Mouse (Mus musculus): ENCODE results near the gene Ugdh. TPM values are rescaled to one million over a fixed set of nuclear protein-coding genes. Genes with fewer than 3 reads are reported as not detected.

The Ugdh gene
- total and polyA plus RNA-seq, 2 experiments from 2014 or later: 17.4 to 28.7 TPM

DNA sequence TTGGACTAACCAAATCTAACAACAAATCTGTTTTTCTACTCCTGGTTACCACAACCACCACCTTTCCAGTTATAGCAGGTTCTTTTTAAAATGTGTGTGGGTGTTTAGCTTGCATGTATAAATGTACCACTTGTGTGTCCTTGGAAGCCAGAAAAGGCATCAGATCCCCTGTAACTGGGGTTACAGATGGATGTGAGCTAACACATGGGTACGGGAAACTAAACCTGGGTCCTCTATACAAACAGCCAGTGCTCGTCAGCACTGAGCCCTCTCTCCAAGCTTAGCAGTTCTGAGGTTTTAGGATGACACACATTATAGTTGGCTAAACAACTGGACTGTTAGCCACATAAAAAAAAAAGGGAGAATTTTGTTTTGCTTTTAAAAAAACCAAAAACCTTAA lies 50.0 kb downstream of the Ugdh start:
- Histone ChIP-seq H3K4me3 (ENCODE audit: low read depth, low read length) (no peak overlapping the region), H3K36me3 (ENCODE audit: insufficient read depth, low read length) (peaks cover 13% of the 10 kb centered on the region), H3K27me3 (ENCODE audit: insufficient read depth, low read length) (no peaks in the 10 kb centered on the region), H3K9me3 (ENCODE audit: low read length) (no peaks in the 10 kb centered on the region), H3K27ac (ENCODE audit: low read depth, low read length) (no peak overlapping the region), H3K4me2 (ENCODE audit: low read depth, low read length, poor library complexity, severe bottlenecking) (no peak overlapping the region), H3K9ac (replicated peaks; ENCODE audit: low read length, poor library complexity, severe bottlenecking) (no peak overlapping the region), H3K4me1 (ENCODE audit: insufficient read depth, low read length) (no peaks in the 10 kb centered on the region)
- TF ChIP-seq CTCF (IDR thresholded peaks at IDR 0.05): no peak
- 73% methylated on average over 2 of the region's 2 CpGs for WGBS
- ATAC-seq (ENCODE audit: low FRiP score) (no peak), DNase-seq (ENCODE audit: low spot score) (no peak)

- 84% methylated on average over 7 of the region's 7 CpGs for WGBS
- H3K4me1 ChIP-seq (ENCODE audit: insufficient read depth, low read length): no peaks in the 10 kb centered on the region
- H3K4me3 ChIP-seq (ENCODE audit: low read depth, low read length): no peak overlapping the region
- no peak for DNase-seq (ENCODE audit: low spot score)
- no peak overlapping the region for H3K4me2 ChIP-seq (ENCODE audit: low read depth, low read length, poor library complexity, severe bottlenecking)
- H3K27me3 ChIP-seq (ENCODE audit: insufficient read depth, low read length): no peaks in the 10 kb centered on the region
- no peak overlapping the region for H3K27ac ChIP-seq (ENCODE audit: low read depth, low read length)
- no peak for ATAC-seq (ENCODE audit: low FRiP score)
- no peak overlapping the region for H3K9ac ChIP-seq (replicated peaks; ENCODE audit: low read length, poor library complexity, severe bottlenecking)
- no peak for TF ChIP-seq CTCF (IDR thresholded peaks at IDR 0.05)
- H3K9me3 ChIP-seq (ENCODE audit: low read length): no peaks in the 10 kb centered on the region
- no peaks in the 10 kb centered on the region for H3K36me3 ChIP-seq (ENCODE audit: insufficient read depth, low read length)
These were observed 61.0 kb downstream of the Ugdh start for GRCm38 (mm10) chr5:65374746-65375145.

DNA sequence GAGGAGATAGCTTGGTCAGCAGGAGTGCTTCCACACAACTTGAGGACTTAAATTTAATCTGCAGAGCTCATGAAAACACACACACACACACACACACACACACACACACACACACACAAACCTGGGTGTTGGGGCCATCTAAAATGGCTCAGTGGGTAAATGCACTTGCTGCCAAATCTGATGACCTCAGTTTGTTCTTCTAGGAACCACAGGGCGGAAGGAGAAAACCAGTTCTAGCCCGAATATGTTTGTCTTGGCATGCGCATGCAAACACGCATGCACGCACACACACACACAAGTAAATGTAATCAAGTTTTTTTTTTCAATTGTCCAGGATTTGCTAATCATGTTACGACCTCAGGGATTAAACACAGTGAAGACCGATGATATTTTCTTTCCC lies 64.2 kb downstream of the Ugdh start:
- Histone ChIP-seq H3K9ac (replicated peaks; ENCODE audit: low read length, poor library complexity, severe bottlenecking) (no peak overlapping the region), H3K36me3 (ENCODE audit: insufficient read depth, low read length) (no peaks in the 10 kb centered on the region), H3K4me1 (ENCODE audit: insufficient read depth, low read length) (no peaks in the 10 kb centered on the region), H3K27ac (ENCODE audit: low read depth, low read length) (no peak overlapping the region), H3K4me2 (ENCODE audit: low read depth, low read length, poor library complexity, severe bottlenecking) (no peak overlapping the region), H3K4me3 (ENCODE audit: low read depth, low read length) (no peak overlapping the region), H3K9me3 (ENCODE audit: low read length) (no peaks in the 10 kb centered on the region), H3K27me3 (ENCODE audit: insufficient read depth, low read length) (no peaks in the 10 kb centered on the region)
- ATAC-seq (ENCODE audit: low FRiP score) (no peak), DNase-seq (ENCODE audit: low spot score) (no peak)
- no peak for TF ChIP-seq CTCF (IDR thresholded peaks at IDR 0.05)
- WGBS: 93% methylated on average over 7 of the region's 7 CpGs

GRCm38 (mm10) chr5:65367837-65368236 lies 67.9 kb downstream of the Ugdh start:
- no peak overlapping the region for H3K9ac ChIP-seq (replicated peaks; ENCODE audit: low read length, poor library complexity, severe bottlenecking)
- no peak for ATAC-seq (ENCODE audit: low FRiP score)
- H3K4me2 ChIP-seq (ENCODE audit: low read depth, low read length, poor library complexity, severe bottlenecking): no peak overlapping the region
- WGBS: 91% methylated on average over 11 of the region's 11 CpGs
- no peaks in the 10 kb centered on the region for H3K27me3 ChIP-seq (ENCODE audit: insufficient read depth, low read length)
- no peak overlapping the region for H3K27ac ChIP-seq (ENCODE audit: low read depth, low read length)
- no peak for TF ChIP-seq CTCF (IDR thresholded peaks at IDR 0.05)
- no peaks in the 10 kb centered on the region for H3K9me3 ChIP-seq (ENCODE audit: low read length)
- no peak for DNase-seq (ENCODE audit: low spot score)
- H3K4me1 ChIP-seq (ENCODE audit: insufficient read depth, low read length): no peaks in the 10 kb centered on the region
- H3K4me3 ChIP-seq (ENCODE audit: low read depth, low read length): no peak overlapping the region
- H3K36me3 ChIP-seq (ENCODE audit: insufficient read depth, low read length): no peaks in the 10 kb centered on the region

Other genes starting within 250 kb of the Ugdh start
- 17.0 and 18.5 TPM in 2 replicates for gene Wdr19, start 236.3 kb downstream of the Ugdh start, total RNA-seq (2014; rRNA removed)
- gene Wdr19, start 236.3 kb downstream of the Ugdh start, polyA plus RNA-seq (2015; fragmentation: Nextera tagmentation; extraction: Ambion mirVana): 7.6 and 9.2 TPM in 2 replicates
- 13.7 and 22.7 TPM in 2 replicates for gene Rfc1, start 100.3 kb downstream of the Ugdh start, total RNA-seq (2014; rRNA removed)
- 19.5 and 27.7 TPM in 2 replicates for gene Rfc1, start 100.3 kb downstream of the Ugdh start, polyA plus RNA-seq (2015; fragmentation: Nextera tagmentation; extraction: Ambion mirVana)
- 0.11 TPM in 1 of 2 replicates, not detected in the other for gene Klb, start 87.6 kb downstream of the Ugdh start, total RNA-seq (2014; rRNA removed)
- 0.10 and 0.12 TPM in 2 replicates for gene Klb, start 87.6 kb downstream of the Ugdh start, polyA plus RNA-seq (2015; fragmentation: Nextera tagmentation; extraction: Ambion mirVana)
- 896 and 1,170 TPM in 2 replicates for gene Rpl9, start 44.5 kb downstream of the Ugdh start, total RNA-seq (2014; rRNA removed)
- gene Rpl9, start 44.5 kb downstream of the Ugdh start, polyA plus RNA-seq (2015; fragmentation: Nextera tagmentation; extraction: Ambion mirVana): 615 and 622 TPM in 2 replicates
- 18.6 and 34.3 TPM in 2 replicates for gene Lias, start 44.5 kb downstream of the Ugdh start, total RNA-seq (2014; rRNA removed)
- 66.2 and 68.4 TPM in 2 replicates for gene Lias, start 44.5 kb downstream of the Ugdh start, polyA plus RNA-seq (2015; fragmentation: Nextera tagmentation; extraction: Ambion mirVana)
- gene Gm43552, start 56.9 kb upstream of the Ugdh start, total RNA-seq (2014; rRNA removed): not detected in 2 replicates
- not detected in 2 replicates for gene Gm43552, start 56.9 kb upstream of the Ugdh start, polyA plus RNA-seq (2015; fragmentation: Nextera tagmentation; extraction: Ambion mirVana)
- gene Smim14, start 101.2 kb upstream of the Ugdh start, total RNA-seq (2014; rRNA removed): 189 and 204 TPM in 2 replicates
- 222 and 238 TPM in 2 replicates for gene Smim14, start 101.2 kb upstream of the Ugdh start, polyA plus RNA-seq (2015; fragmentation: Nextera tagmentation; extraction: Ambion mirVana)
- 40.4 and 55.0 TPM in 2 replicates for gene Ube2k, start 101.3 kb upstream of the Ugdh start, total RNA-seq (2014; rRNA removed)
- 186 and 194 TPM in 2 replicates for gene Ube2k, start 101.3 kb upstream of the Ugdh start, polyA plus RNA-seq (2015; fragmentation: Nextera tagmentation; extraction: Ambion mirVana)

Data from midbrain, postnatal 0 days (tissue).